Mouse (Mus musculus) urinary bladder, postnatal 36 days (tissue): ENCODE results near the gene Rps27l.

Experiments used
- DNase-seq, 2 experiments: peaks; one replicate each; pipeline ENCODE4 v3.0.0; 2022; ENCODE audit warnings: low spot score in 2 of 2, mixed read lengths in 1 of 2

The Rps27l gene

DNA sequence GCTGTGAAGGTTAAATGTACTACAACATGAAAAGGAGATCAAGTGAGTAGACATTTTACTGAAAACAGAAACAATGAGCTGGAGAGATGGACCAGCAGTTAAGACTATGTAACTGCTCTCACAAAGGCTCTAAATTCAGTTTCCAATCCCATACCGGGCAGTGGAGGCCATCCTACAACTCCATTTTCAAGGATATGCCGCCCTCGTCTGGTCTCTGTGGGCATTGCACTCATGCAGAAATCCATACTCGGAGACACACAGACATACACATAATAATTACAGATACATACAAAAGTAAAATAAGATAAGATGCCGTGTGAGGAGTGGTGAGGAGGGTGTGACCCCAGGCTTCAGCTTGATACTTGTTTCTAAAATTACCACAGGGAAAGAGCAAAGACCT, 34.6 kb downstream of the Rps27l start:
- DNase-seq, result peak; percentile 60 to 65

DNA sequence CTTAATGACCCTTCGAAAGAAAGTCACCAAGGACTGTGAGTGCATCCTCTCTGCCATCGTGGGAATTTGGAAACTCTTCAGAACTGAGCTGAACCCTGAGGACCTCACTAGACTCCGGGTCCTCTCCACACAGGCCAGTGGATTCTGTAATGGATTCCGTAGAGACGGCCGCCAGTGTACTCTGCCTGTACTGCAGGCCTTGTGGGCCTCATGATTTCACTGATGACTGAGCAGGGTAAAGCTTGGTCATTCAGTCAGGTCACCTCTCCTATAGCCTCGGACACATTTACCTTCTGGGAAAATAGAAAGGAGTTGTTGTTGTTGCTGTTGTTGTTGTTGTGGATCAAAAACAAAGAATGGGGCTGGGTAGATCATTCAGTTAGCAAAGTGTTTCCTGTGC, 36.2 kb downstream of the Rps27l start:
- no peak for DNase-seq

DNA sequence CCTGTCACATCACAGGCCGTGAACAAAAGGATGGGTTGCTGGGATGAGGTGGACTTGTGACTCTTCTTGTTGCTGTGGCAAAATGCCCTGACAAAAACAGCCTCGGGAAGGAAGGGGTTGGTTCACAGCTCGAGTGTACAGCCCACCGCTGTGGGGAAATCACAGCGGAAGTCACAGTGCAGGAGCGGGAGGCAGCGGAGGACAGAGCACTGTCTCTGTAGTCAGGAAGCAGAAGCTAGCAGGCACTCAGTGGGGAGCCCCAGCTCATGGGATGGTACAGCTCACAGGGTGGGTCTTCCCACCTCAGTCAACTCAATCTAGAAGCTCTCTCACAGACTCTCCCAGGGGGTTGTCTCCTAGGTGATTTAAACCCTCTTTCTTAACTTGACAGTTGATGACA, 39.5 kb downstream of the Rps27l start:
- no peak for DNase-seq

DNA sequence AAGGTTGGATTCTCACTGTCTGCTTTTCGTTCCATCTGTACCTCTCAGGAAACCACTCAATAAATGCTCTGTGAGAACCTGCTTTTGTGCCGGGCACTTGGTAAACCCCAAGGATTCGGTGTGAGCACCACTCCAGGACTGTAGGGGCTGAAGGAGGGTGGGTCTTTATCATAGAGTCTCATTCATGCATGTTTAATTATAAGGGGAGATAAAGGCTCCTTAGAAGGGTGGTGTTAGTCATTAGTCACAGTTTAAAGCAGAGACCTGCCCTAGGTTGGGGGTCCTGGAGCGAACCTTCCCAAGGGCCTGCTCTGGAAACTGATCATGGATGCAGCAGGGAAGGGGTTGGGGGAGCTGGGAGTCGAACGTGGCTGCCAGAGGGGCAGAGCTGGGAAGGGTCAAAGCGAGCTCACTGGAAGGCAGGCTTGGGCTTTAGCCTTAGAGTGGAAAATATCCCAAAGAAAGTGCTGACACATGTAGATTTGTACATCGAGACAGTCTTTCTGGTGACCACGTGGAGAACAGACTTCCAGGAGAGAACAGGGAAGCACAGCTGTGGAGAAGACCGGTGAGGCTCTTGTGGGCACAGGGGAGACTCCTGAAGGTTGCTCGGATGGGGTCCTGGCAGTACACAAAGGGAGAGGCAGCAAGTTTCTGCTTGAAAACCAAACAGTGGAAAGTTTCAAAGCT, 42.5 kb downstream of the Rps27l start:
- no peak for DNase-seq

DNA sequence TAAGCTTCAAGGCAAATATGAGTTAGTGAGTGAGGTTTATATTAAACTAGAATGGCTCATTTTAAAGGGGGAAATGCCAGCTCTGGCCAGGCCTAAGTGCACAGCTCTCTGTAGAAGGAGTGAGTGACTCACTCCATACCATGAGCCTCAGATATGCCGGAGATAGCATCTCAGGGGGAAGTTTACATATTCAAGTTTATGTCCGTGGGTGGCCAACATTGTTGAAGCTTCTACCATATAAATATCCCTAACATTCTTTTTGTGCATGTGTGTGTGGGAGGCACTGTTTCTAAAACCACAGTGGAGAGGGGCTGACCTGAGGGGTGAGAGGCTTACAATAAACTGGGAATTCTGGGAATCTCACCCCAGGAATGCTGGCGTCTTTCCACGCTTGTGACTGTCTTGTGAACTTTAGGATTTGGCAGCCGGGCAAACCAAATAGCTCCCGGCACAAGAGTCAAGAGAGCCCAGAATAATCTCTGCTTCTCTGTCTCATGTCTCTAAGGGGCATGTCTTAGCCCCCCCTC, 43.1 kb downstream of the Rps27l start:
- no peak for DNase-seq

DNA sequence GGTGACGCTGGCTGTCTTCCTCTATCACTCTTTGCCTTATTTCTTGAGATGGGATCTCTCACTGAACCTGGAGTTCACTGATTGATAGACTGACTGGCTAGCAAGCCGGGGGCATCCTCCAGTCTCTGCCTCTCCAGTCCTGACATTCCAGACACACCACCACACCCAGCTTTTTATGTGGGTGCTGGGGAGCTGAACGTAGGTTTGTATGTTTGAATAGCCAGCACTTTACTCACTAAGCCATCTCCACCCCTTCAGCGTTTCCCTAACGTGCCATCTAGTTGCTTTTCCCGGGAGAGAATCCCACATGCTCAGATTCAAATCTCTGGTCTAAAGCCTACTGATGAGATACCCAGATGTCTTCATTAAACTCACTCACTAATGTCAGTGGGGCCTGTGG, 43.7 kb downstream of the Rps27l start:
- DNase-seq, result no peak

DNA sequence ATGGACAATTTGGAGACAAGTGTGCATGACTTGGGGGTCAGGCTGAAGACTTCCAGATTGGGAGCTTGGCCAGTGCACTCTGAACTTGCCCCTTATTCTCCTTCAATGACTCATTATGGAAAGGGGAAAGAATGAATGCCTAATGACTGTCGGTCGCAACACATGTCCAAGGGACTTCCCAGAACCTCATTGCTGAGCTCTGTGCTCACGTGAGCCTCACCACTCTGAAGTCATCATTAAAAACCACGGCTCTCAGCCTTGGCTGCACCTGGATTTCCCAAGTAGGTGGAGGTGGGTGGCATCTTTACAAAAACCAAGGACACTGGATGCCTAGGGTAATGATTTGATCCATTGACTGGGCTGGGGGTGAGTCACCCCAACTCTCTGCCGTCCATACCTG, 44.2 kb downstream of the Rps27l start:
- no peak for DNase-seq

DNA sequence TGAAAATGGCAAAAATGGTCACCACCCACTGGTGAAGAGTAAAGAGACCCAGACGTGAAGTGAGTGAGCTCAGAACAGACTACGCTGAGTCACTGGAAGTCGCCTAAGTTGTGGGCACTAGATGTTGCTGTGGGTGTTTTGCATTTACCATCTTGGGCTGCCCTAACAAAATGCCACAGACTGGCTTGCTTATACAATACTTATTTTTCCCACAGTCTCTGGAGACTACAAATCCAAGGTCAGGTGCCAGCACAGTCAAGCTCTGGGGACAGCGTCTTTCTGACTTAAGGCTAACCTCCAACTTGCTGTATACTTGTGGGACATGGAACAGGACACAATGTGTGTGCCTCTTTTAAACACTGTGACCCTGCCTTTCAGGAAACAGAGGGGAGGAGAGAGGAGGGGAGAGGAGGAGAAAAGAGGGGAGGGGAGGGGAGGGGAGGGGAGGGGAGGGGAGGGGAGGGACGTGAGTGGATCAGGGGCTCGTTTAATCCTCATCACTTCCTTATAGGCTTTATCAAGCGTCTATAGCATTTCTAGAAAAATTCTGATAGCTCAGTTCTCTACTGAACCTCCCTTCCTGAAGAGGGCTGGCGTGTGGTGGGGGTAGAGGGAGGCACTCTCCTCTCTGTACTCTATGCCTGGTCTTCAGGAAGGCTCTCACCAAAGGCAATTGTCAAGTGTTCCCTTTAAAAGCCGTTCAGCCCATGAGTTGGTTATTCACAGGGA, 45.3 kb downstream of the Rps27l start:
- no peak for DNase-seq

DNA sequence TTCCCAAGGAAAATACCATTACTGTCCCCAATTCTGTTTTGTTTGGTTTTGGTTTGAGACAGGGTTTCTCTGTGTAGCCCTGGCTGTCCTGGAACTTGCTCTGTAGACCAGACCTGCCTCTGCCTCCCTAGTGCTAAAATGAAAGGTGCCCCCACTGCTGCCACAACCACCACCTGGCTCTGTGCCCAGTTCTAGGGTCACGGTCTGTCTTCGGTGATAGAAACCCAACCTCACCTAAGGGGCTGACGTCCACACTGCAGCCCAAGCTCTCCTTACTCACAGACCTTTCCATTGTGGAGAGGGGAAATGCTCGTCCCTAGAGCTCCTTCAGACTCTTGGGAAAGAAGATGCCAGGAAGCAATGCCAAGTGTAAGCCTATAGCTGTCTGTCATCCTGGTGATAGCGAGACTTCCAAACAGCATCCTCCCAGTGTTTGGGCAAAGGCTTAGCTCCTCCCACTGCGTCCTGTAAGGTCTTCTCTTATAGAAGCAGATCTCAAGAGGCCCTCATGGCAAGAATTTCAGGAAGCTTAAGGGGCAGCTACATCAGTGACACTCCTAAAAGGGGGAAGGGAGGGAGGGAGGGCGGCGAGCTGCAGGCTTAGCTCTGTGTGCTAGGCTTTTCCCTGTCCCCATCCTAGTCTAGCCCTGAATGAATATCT, 46.0 kb downstream of the Rps27l start:
- DNase-seq, result no peak
